Mouse (Mus musculus) heart, embryonic 15.5 days (tissue): Measurements from ENCODE around the gene Drd1. TPM values are rescaled to one million over a fixed set of nuclear protein-coding genes. Genes with fewer than 3 reads are reported as not detected.

Source experiments
- ATAC-seq: fragments of 200-750 bp; cut with Nextera tagmentation; replicated peaks from 2 replicates; pipeline ENCODE4 v1.8.0; 2017; ENCODE audit warnings: low read depth, moderate TSS enrichment; ENCODE audit not compliant: insufficient number of reproducible peaks, insufficient read depth, low FRiP score
- H3K27ac ChIP-seq: fragments of 300-500 bp; sonication (generic); 2 replicates; pipeline ENCODE4 v1.5.1; 2015; ENCODE audit warnings: mild to moderate bottlenecking, inconsistent platforms
- H3K27me3 ChIP-seq: fragments of 300-500 bp; sonication (generic); 2 replicates; pipeline ENCODE4 v1.6.1; 2015; ENCODE audit warnings: inconsistent platforms
- H3K36me3 ChIP-seq: fragments of 300-500 bp; sonication (generic); 2 replicates; pipeline ENCODE4 v1.6.1; 2015; ENCODE audit warnings: mild to moderate bottlenecking, inconsistent platforms
- H3K4me1 ChIP-seq: fragments of 300-500 bp; sonication (generic); replicated peaks from 2 replicates; pipeline ENCODE4 v1.6.1; 2015; ENCODE audit warnings: inconsistent platforms
- H3K4me2 ChIP-seq: fragments of 300-500 bp; sonication (generic); 2 replicates; pipeline ENCODE4 v1.6.1; 2015; ENCODE audit warnings: inconsistent platforms, mild to moderate bottlenecking, moderate library complexity
- H3K4me3 ChIP-seq: fragments of 300-500 bp; sonication (generic); 2 replicates; pipeline ENCODE4 v1.5.1; 2015; ENCODE audit warnings: mild to moderate bottlenecking, inconsistent platforms
- H3K9ac ChIP-seq: fragments of 300-500 bp; sonication (generic); 2 replicates; pipeline ENCODE4 v1.6.1; 2015; ENCODE audit warnings: mild to moderate bottlenecking, inconsistent platforms
- H3K9me3 ChIP-seq: fragments of 300-500 bp; sonication (generic); replicated peaks from 2 replicates; pipeline ENCODE4 v1.6.1; 2016; ENCODE audit warnings: inconsistent platforms
- WGBS: fragments of 180-500 bp; shearing (Covaris S2); methylation state at CpG from one replicate; pipeline ENCODE4 v1.1.7; 2015; ENCODE audit warnings: mixed read lengths; 5-methylcytosine and 5-hydroxymethylcytosine counted together
- polyA plus RNA-seq: library from polyadenylated mRNA; unstranded; fragments of >200 nt; fragmentation: Nextera tagmentation; extraction: Ambion mirVana; gene quantifications from 2 replicates; pipeline ENCODE4 v1.2.1, GENCODE M21; 2015

The Drd1 gene
- polyA plus RNA-seq, 1 experiment from 2014 or later, result 0.05 TPM

GRCm38 (mm10) chr13:54040256-54040655, 15.2 kb downstream of the Drd1 start:
- 84% methylated on average over 2 of the region's 2 CpGs for WGBS
- Histone ChIP-seq H3K27ac (no peak overlapping the region), H3K9ac (no peak overlapping the region), H3K4me3 (no peak overlapping the region), H3K9me3 (no peaks in the 10 kb centered on the region), H3K4me1 (no peaks in the 10 kb centered on the region), H3K36me3 (no peaks in the 10 kb centered on the region), H3K27me3 (no peaks in the 10 kb centered on the region), H3K4me2 (no peak overlapping the region)
- ATAC-seq, result no peak

GRCm38 (mm10) chr13:54037936-54038335, 17.6 kb downstream of the Drd1 start:
- WGBS, result 69% methylated on average over 4 of the region's 4 CpGs
- no peaks in the 10 kb centered on the region for H3K36me3 ChIP-seq
- ATAC-seq, result no peak

GRCm38 (mm10) chr13:54035541-54035940, 20.0 kb downstream of the Drd1 start:
- no peak overlapping the region for H3K27ac ChIP-seq
- H3K9ac ChIP-seq, result no peak overlapping the region
- 63% methylated on average over 1 of the region's 1 CpGs for WGBS
- no peaks in the 10 kb centered on the region for H3K9me3 ChIP-seq
- ATAC-seq, result no peak
- no peak overlapping the region for H3K4me2 ChIP-seq
- no peak overlapping the region for H3K4me3 ChIP-seq
- no peaks in the 10 kb centered on the region for H3K4me1 ChIP-seq
- H3K27me3 ChIP-seq, result no peaks in the 10 kb centered on the region
- no peaks in the 10 kb centered on the region for H3K36me3 ChIP-seq

More at GRCm38 (mm10) chr13:54037936-54038335, 17.6 kb downstream of the Drd1 start:
- H3K9me3 ChIP-seq, result no peaks in the 10 kb centered on the region
- no peak overlapping the region for H3K4me3 ChIP-seq
- no peak overlapping the region for H3K27ac ChIP-seq
- H3K27me3 ChIP-seq, result no peaks in the 10 kb centered on the region
- H3K9ac ChIP-seq, result no peak overlapping the region
- H3K4me1 ChIP-seq, result no peaks in the 10 kb centered on the region
- no peak overlapping the region for H3K4me2 ChIP-seq

- no peak for ATAC-seq
- Histone ChIP-seq H3K36me3 (no peaks in the 10 kb centered on the region), H3K27ac (no peak overlapping the region), H3K4me3 (no peak overlapping the region), H3K27me3 (no peaks in the 10 kb centered on the region), H3K4me1 (no peaks in the 10 kb centered on the region), H3K4me2 (no peak overlapping the region), H3K9ac (no peak overlapping the region), H3K9me3 (no peaks in the 10 kb centered on the region)
- 81% methylated on average over 4 of the region's 4 CpGs for WGBS
Measured at GRCm38 (mm10) chr13:54033653-54034052, 21.9 kb downstream of the Drd1 start.

- Histone ChIP-seq H3K4me1 (no peaks in the 10 kb centered on the region), H3K9ac (no peak overlapping the region), H3K27me3 (no peaks in the 10 kb centered on the region), H3K27ac (no peak overlapping the region), H3K4me3 (no peak overlapping the region), H3K9me3 (no peaks in the 10 kb centered on the region), H3K36me3 (no peaks in the 10 kb centered on the region), H3K4me2 (no peak overlapping the region)
- WGBS, result 80% methylated on average over 7 of the region's 7 CpGs
- ATAC-seq, result no peak
Measured at GRCm38 (mm10) chr13:54027079-54027478, 28.4 kb downstream of the Drd1 start.

GRCm38 (mm10) chr13:54023311-54023710, 32.2 kb downstream of the Drd1 start:
- ATAC-seq, result no peak

GRCm38 (mm10) chr13:54008716-54009115, 46.8 kb downstream of the Drd1 start:
- Histone ChIP-seq H3K27ac (no peak overlapping the region), H3K27me3 (no peaks in the 10 kb centered on the region), H3K36me3 (no peaks in the 10 kb centered on the region), H3K9ac (no peak overlapping the region), H3K4me3 (no peak overlapping the region), H3K4me1 (peaks cover 3% of the 10 kb centered on the region; the same call in 1 of the 2 replicates), H3K9me3 (no peaks in the 10 kb centered on the region), H3K4me2 (no peak overlapping the region)
- ATAC-seq, result no peak
- 75% methylated on average over 4 of the region's 4 CpGs for WGBS

More at GRCm38 (mm10) chr13:54023311-54023710, 32.2 kb downstream of the Drd1 start:
- Histone ChIP-seq H3K27ac (no peak overlapping the region), H3K9ac (no peak overlapping the region), H3K27me3 (no peaks in the 10 kb centered on the region), H3K4me1 (no peaks in the 10 kb centered on the region), H3K4me3 (no peak overlapping the region), H3K9me3 (no peaks in the 10 kb centered on the region), H3K36me3 (no peaks in the 10 kb centered on the region), H3K4me2 (no peak overlapping the region)
- 59% methylated on average over 5 of the region's 5 CpGs for WGBS

Other genes starting within 250 kb of the Drd1 start
- gene Sfxn1, start 16.2 kb upstream of the Drd1 start, polyA plus RNA-seq, result 21.0 and 29.3 TPM in 2 replicates
- 0.04 and 0.14 TPM in 2 replicates for gene Hrh2, start 136.4 kb upstream of the Drd1 start, polyA plus RNA-seq